Mouse (Mus musculus): Measurements from ENCODE around the gene Rps27. TPM values are rescaled to one million over a fixed set of nuclear protein-coding genes. Genes with fewer than 3 reads are reported as not detected.
"Not testable (repeated sequence)": the region's sequence is repeated elsewhere in the genome, so short reads cannot be mapped to it uniquely, and the experiment has no call there.

The Rps27 gene
- polyA plus RNA-seq, 1 experiment from 2014 or later, result 555 TPM

DNA sequence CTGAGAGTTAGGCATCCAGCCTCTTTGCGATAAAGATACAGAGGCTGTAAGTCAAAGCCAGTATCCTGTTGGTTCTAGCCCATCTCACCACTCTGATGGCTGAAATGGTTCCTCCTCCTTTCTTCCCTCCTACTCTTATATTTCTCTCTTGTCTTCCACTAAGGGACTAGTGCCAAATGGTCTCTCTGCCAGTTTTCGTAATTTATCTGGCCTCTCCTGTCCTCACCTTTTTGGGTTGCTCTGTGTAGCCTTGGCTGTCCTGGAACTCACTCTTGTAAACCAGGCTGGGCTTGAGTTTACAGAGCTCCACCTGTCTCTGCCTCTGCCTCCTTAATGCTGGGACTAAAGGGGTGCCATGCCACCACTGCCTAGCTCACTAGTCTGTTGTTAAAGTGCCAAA, 39.2 kb upstream of the Rps27 start:
- not testable (repeated sequence) for ATAC-seq (ENCODE audit: low read depth); H3K27me3 ChIP-seq (ENCODE audit: control insufficient read depth, insufficient read depth, low read depth, low read length); H3K9me3 ChIP-seq (replicated peaks; ENCODE audit: control insufficient read depth, low read length); H3K4me2 ChIP-seq (ENCODE audit: low read depth, low read length); H3K36me3 ChIP-seq (ENCODE audit: control insufficient read depth, insufficient read depth); H3K27ac ChIP-seq (ENCODE audit: low read length); H3K9ac ChIP-seq (ENCODE audit: low read depth, low read length); H3K4me3 ChIP-seq (ENCODE audit: low read depth, low read length)
- peaks cover 20% of the 10 kb centered on the region for H3K4me1 ChIP-seq (ENCODE audit: control insufficient read depth, low read depth, low read length)
- 69% methylated on average over 2 of the region's 2 CpGs for WGBS (ENCODE audit: insufficient replicate concordance)

- WGBS (ENCODE audit: insufficient replicate concordance), result 86% methylated on average over 8 of the region's 12 CpGs
- not testable (repeated sequence) for H3K27ac ChIP-seq (ENCODE audit: low read length); H3K4me2 ChIP-seq (ENCODE audit: low read depth, low read length); H3K9me3 ChIP-seq (replicated peaks; ENCODE audit: control insufficient read depth, low read length); H3K27me3 ChIP-seq (ENCODE audit: control insufficient read depth, insufficient read depth, low read depth, low read length); H3K9ac ChIP-seq (ENCODE audit: low read depth, low read length); H3K4me3 ChIP-seq (ENCODE audit: low read depth, low read length); ATAC-seq (ENCODE audit: low read depth); H3K36me3 ChIP-seq (ENCODE audit: control insufficient read depth, insufficient read depth)
- H3K4me1 ChIP-seq (ENCODE audit: control insufficient read depth, low read depth, low read length), result peaks cover 23% of the 10 kb centered on the region
Observed at GRCm38 (mm10) chr3:90251731-90252226, 38.3 kb upstream of the Rps27 start.

- Histone ChIP-seq H3K4me3 (ENCODE audit: low read depth, low read length) (no peak overlapping the region), H3K27me3 (ENCODE audit: control insufficient read depth, insufficient read depth, low read depth, low read length) (no peaks in the 10 kb centered on the region), H3K4me1 (ENCODE audit: control insufficient read depth, low read depth, low read length) (peaks cover 23% of the 10 kb centered on the region), H3K4me2 (ENCODE audit: low read depth, low read length) (no peak overlapping the region), H3K9me3 (replicated peaks; ENCODE audit: control insufficient read depth, low read length) (no peaks in the 10 kb centered on the region), H3K36me3 (ENCODE audit: control insufficient read depth, insufficient read depth) (no peaks in the 10 kb centered on the region; the same call in 1 of the 2 replicates), H3K27ac (ENCODE audit: low read length) (no peak overlapping the region), H3K9ac (ENCODE audit: low read depth, low read length) (no peak overlapping the region)
- WGBS (ENCODE audit: insufficient replicate concordance), result 77% methylated on average over 6 of the region's 6 CpGs
- ATAC-seq (ENCODE audit: low read depth), result no peak
Observed at GRCm38 (mm10) chr3:90250791-90251190, 37.3 kb upstream of the Rps27 start.

DNA sequence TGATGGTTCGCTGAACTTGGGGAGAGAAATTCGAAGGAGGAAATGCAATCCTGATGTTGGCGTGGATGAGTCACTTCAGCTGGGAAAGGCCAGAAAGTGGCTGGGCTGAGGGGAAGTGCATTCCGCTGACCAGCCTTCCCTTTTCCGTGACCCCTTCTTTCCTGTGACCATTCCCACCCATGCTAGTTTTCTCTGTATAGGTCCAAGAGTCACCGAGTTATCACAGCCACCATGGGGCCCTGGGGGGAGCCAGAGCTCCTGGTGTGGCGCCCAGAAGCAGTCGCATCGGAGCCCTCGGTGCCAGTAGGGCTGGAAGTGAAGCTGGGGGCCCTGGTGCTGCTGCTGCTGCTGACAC, 35.3 kb upstream of the Rps27 start:
- Histone ChIP-seq H3K4me2 (ENCODE audit: low read depth, low read length) (peak overlapping the region; percentile 85), H3K36me3 (ENCODE audit: control insufficient read depth, insufficient read depth) (no peaks in the 10 kb centered on the region; the same call in 1 of the 2 replicates), H3K4me3 (ENCODE audit: low read depth, low read length) (peak overlapping the region; percentile 75), H3K27me3 (ENCODE audit: control insufficient read depth, insufficient read depth, low read depth, low read length) (no peaks in the 10 kb centered on the region), H3K9me3 (replicated peaks; ENCODE audit: control insufficient read depth, low read length) (no peaks in the 10 kb centered on the region), H3K4me1 (ENCODE audit: control insufficient read depth, low read depth, low read length) (peaks cover 16% of the 10 kb centered on the region), H3K27ac (ENCODE audit: low read length) (peak overlapping the region; percentile 75), H3K9ac (ENCODE audit: low read depth, low read length) (peak overlapping the region; percentile 76)
- peak; percentile 25; the same call in 1 of the 2 replicates for ATAC-seq (ENCODE audit: low read depth)
- 2% methylated on average over 10 of the region's 10 CpGs for WGBS (ENCODE audit: insufficient replicate concordance)

- peak within 1 kb of the TSS; percentile 75 for H3K4me3 ChIP-seq (ENCODE audit: low read depth, low read length)
- peak within 1 kb of the TSS; percentile 75 for H3K27ac ChIP-seq (ENCODE audit: low read length)
- peak; percentile 95 for ATAC-seq (ENCODE audit: low read depth)
- no peaks in the 10 kb centered on the region; the same call in 1 of the 2 replicates for H3K36me3 ChIP-seq (ENCODE audit: control insufficient read depth, insufficient read depth)
- no peaks in the 10 kb centered on the region for H3K27me3 ChIP-seq (ENCODE audit: control insufficient read depth, insufficient read depth, low read depth, low read length)
- under 1% methylated on average over 42 of the region's 44 CpGs for WGBS (ENCODE audit: insufficient replicate concordance)
- H3K4me2 ChIP-seq (ENCODE audit: low read depth, low read length), result peak within 1 kb of the TSS; percentile 85
- no peaks in the 10 kb centered on the region for H3K9me3 ChIP-seq (replicated peaks; ENCODE audit: control insufficient read depth, low read length)
- peaks cover 20% of the 10 kb centered on the region for H3K4me1 ChIP-seq (ENCODE audit: control insufficient read depth, low read depth, low read length)
- peak within 1 kb of the TSS; percentile 76 for H3K9ac ChIP-seq (ENCODE audit: low read depth, low read length)
Observed at GRCm38 (mm10) chr3:90247960-90248745, 34.7 kb upstream of the Rps27 start, which contains the start of gene Slc39a1. Gene Slc39a1 (plus strand): TSS chr3:90248172.

- 6% methylated on average over 3 of the region's 3 CpGs for whole genome bisulfite sequencing (ENCODE audit: insufficient replicate concordance)
- no peak; the same call in 1 of the 2 replicates for ATAC-seq (ENCODE audit: low read depth)
- Histone ChIP-seq H3K27ac (ENCODE audit: low read length) (peak overlapping the region; percentile 58), H3K4me3 (ENCODE audit: low read depth, low read length) (peak overlapping the region; percentile 75), H3K9me3 (replicated peaks; ENCODE audit: control insufficient read depth, low read length) (no peaks in the 10 kb centered on the region), H3K9ac (ENCODE audit: low read depth, low read length) (peak overlapping the region; percentile 76), H3K36me3 (ENCODE audit: control insufficient read depth, insufficient read depth) (no peaks in the 10 kb centered on the region; the same call in 1 of the 2 replicates), H3K4me1 (ENCODE audit: control insufficient read depth, low read depth, low read length) (peaks cover 23% of the 10 kb centered on the region), H3K4me2 (ENCODE audit: low read depth, low read length) (peak overlapping the region; percentile 85), H3K27me3 (ENCODE audit: control insufficient read depth, insufficient read depth, low read depth, low read length) (no peaks in the 10 kb centered on the region)
Observed at GRCm38 (mm10) chr3:90247630-90247959, 34.1 kb upstream of the Rps27 start.

GRCm38 (mm10) chr3:90245406-90245805, 32.0 kb upstream of the Rps27 start:
- Histone ChIP-seq H3K27me3 (ENCODE audit: control insufficient read depth, insufficient read depth, low read depth, low read length) (no peaks in the 10 kb centered on the region), H3K27ac (ENCODE audit: low read length) (no peak overlapping the region), H3K4me1 (ENCODE audit: control insufficient read depth, low read depth, low read length) (peaks cover 30% of the 10 kb centered on the region), H3K9me3 (replicated peaks; ENCODE audit: control insufficient read depth, low read length) (no peaks in the 10 kb centered on the region), H3K36me3 (ENCODE audit: control insufficient read depth, insufficient read depth) (no peaks in the 10 kb centered on the region; the same call in 1 of the 2 replicates), H3K4me3 (ENCODE audit: low read depth, low read length) (no peak overlapping the region), H3K4me2 (ENCODE audit: low read depth, low read length) (no peak overlapping the region), H3K9ac (ENCODE audit: low read depth, low read length) (no peak overlapping the region)
- no peak for ATAC-seq (ENCODE audit: low read depth)
- WGBS (ENCODE audit: insufficient replicate concordance), result 64% methylated on average over 2 of the region's 2 CpGs

GRCm38 (mm10) chr3:90242984-90243775, 29.7 kb upstream of the Rps27 start, which contains the start of gene Creb3l4:
Gene Creb3l4 (minus strand): TSS chr3:90243512.
- H3K27ac ChIP-seq (ENCODE audit: low read length), result no peak within 1 kb of the TSS
- ATAC-seq (ENCODE audit: low read depth), result no peak

More at GRCm38 (mm10) chr3:90242984-90243775, 29.7 kb upstream of the Rps27 start, which contains the start of gene Creb3l4:
- H3K4me2 ChIP-seq (ENCODE audit: low read depth, low read length), result peak within 1 kb of the TSS; percentile 22
- no peaks in the 10 kb centered on the region for H3K9me3 ChIP-seq (replicated peaks; ENCODE audit: control insufficient read depth, low read length)
- H3K27me3 ChIP-seq (ENCODE audit: control insufficient read depth, insufficient read depth, low read depth, low read length), result no peaks in the 10 kb centered on the region
- H3K4me3 ChIP-seq (ENCODE audit: low read depth, low read length), result peak within 1 kb of the TSS; percentile 16
- peaks cover 19% of the 10 kb centered on the region for H3K4me1 ChIP-seq (ENCODE audit: control insufficient read depth, low read depth, low read length)
- no peak within 1 kb of the TSS for H3K9ac ChIP-seq (ENCODE audit: low read depth, low read length)
- 26% methylated on average over 19 of the region's 19 CpGs for WGBS (ENCODE audit: insufficient replicate concordance)
- H3K36me3 ChIP-seq (ENCODE audit: control insufficient read depth, insufficient read depth), result no peaks in the 10 kb centered on the region

Data from liver, embryonic 16.5 days (tissue).